Mouse (Mus musculus): ENCODE data around the gene Usp43.

Gene Usp43

GRCm38 (mm10) chr11:67808051-67808450 is 113.9 kb downstream of the Usp43 start:
- in situ Hi-C loops (cut with MboI, MseI) = no loop called here

- in situ Hi-C loops (cut with MboI, MseI) = no loop called here
These were observed 114.9 kb downstream of the Usp43 start for GRCm38 (mm10) chr11:67806832-67807597.

- in situ Hi-C loops (cut with MboI, MseI) = no loop called here
These were observed 116.4 kb downstream of the Usp43 start for GRCm38 (mm10) chr11:67805538-67805937.

Data from regulatory T cell (primary cell).